Mouse (Mus musculus): Measurements from ENCODE around the gene Gm20532. TPM values are rescaled to one million over a fixed set of nuclear protein-coding genes. Genes with fewer than 3 reads are reported as not detected.
A peak's percentile ranks its signal among the peaks of the same experiment; 100 is the strongest.

Gm20532 gene
- polyA plus RNA-seq, 1 experiment from 2014 or later, result not detected

DNA sequence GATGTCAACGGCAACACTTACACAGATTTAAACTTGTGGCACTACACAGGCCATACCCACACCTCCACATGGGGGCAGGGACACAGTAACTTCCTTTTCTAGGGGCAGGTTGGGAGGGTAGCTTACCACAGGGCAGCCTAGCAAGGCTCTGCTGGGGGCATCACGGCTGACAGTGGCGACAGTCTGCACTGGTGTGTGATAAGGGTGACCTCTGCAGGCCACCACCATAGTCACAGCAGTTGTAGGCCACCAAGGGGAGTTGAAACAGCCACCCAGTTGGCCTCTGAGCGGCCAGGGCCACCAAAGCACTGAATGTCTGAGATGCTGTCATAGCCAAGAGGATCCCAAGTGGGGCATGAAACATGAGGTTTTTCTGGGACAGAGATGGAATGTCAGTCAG is 20.2 kb upstream of the Gm20532 start:
- H3K27ac ChIP-seq (ENCODE audit: low read length), result no peak overlapping the region
- H3K9me3 ChIP-seq (replicated peaks; ENCODE audit: control insufficient read depth, low read length), result no peaks in the 10 kb centered on the region
- 21% methylated on average over 4 of the region's 4 CpGs for WGBS
- no peaks in the 10 kb centered on the region for H3K36me3 ChIP-seq (ENCODE audit: control insufficient read depth, insufficient read depth, low read length)
- no peaks in the 10 kb centered on the region; the same call in 1 of the 2 replicates for H3K4me1 ChIP-seq (ENCODE audit: control insufficient read depth, insufficient read depth, low read length)
- ATAC-seq (ENCODE audit: insufficient read depth, low FRiP score), result no peak
- no peak overlapping the region for H3K4me2 ChIP-seq (ENCODE audit: low read depth, low read length)
- no peak overlapping the region for H3K4me3 ChIP-seq (replicated peaks; ENCODE audit: low read length)
- H3K9ac ChIP-seq (ENCODE audit: low read length), result no peak overlapping the region
- no peaks in the 10 kb centered on the region for H3K27me3 ChIP-seq (ENCODE audit: control insufficient read depth, insufficient read depth, low read length)

DNA sequence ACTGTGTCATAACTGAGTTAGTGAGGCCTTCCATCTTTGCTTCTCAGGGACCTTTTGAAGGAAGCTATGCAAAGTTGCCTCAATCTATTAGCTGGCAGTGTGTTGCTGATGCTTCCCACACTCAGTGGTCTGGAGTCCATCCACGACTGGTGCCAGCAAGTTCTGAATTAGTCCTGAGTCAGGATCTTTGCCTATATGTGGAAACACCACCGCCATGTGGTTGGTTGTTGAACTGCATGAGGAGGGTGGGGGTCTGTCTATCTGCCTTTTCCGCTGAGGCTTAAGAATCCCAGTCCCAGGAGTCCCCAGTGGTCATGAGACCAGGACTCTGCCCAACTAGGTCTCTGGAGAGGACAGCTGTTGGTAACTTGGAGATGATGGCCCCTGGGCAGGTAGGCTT is 16.4 kb upstream of the Gm20532 start:
- Histone ChIP-seq H3K27ac (ENCODE audit: low read length) (0 out of 2 replicates have a peak overlapping the region, but pooled peaks have one; percentile 17), H3K4me2 (ENCODE audit: low read depth, low read length) (no peak overlapping the region), H3K4me1 (ENCODE audit: control insufficient read depth, insufficient read depth, low read length) (peaks cover 26% of the 10 kb centered on the region), H3K9me3 (replicated peaks; ENCODE audit: control insufficient read depth, low read length) (no peaks in the 10 kb centered on the region), H3K36me3 (ENCODE audit: control insufficient read depth, insufficient read depth, low read length) (no peaks in the 10 kb centered on the region), H3K9ac (ENCODE audit: low read length) (no peak overlapping the region), H3K4me3 (replicated peaks; ENCODE audit: low read length) (no peak overlapping the region), H3K27me3 (ENCODE audit: control insufficient read depth, insufficient read depth, low read length) (no peaks in the 10 kb centered on the region)
- no peak for ATAC-seq (ENCODE audit: insufficient read depth, low FRiP score)
- 11% methylated on average over 3 of the region's 3 CpGs for WGBS

DNA sequence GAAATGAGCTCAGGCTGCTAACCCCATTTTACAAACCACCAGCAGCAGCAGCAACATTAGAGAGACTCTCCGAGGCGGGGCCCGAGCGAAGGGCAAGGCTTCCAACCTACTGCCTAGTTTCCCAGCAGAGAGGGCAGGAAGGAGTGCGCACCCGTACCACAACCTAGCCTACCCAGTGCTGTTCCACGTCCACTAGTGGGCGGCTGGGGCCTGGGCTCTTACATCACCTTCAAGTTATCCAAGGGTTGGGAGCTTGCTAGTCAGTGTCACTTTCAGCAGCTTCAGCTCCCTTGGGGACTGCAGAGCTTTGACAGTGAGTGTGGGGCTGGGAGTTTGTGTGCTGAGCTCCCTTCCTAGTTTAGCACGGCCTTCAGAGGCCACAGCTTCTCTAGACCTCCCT is 15.0 kb upstream of the Gm20532 start:
- whole genome bisulfite sequencing, result 65% methylated on average over 9 of the region's 9 CpGs
- Histone ChIP-seq H3K4me2 (ENCODE audit: low read depth, low read length) (0 out of 2 replicates have a peak overlapping the region, but pooled peaks have one; percentile 6), H3K36me3 (ENCODE audit: control insufficient read depth, insufficient read depth, low read length) (no peaks in the 10 kb centered on the region), H3K9me3 (replicated peaks; ENCODE audit: control insufficient read depth, low read length) (no peaks in the 10 kb centered on the region), H3K4me3 (replicated peaks; ENCODE audit: low read length) (no peak overlapping the region), H3K27me3 (ENCODE audit: control insufficient read depth, insufficient read depth, low read length) (no peaks in the 10 kb centered on the region), H3K4me1 (ENCODE audit: control insufficient read depth, insufficient read depth, low read length) (peaks cover 26% of the 10 kb centered on the region), H3K9ac (ENCODE audit: low read length) (no peak overlapping the region), H3K27ac (ENCODE audit: low read length) (peak overlapping the region; percentile 71)
- ATAC-seq (ENCODE audit: insufficient read depth, low FRiP score), result peak; percentile 12; the same call in 1 of the 2 replicates

- Histone ChIP-seq H3K9ac (ENCODE audit: low read length) (no peak overlapping the region), H3K4me1 (ENCODE audit: control insufficient read depth, insufficient read depth, low read length) (peaks cover 26% of the 10 kb centered on the region), H3K9me3 (replicated peaks; ENCODE audit: control insufficient read depth, low read length) (no peaks in the 10 kb centered on the region), H3K4me3 (replicated peaks; ENCODE audit: low read length) (no peak overlapping the region), H3K27ac (ENCODE audit: low read length) (peak overlapping the region; percentile 71), H3K4me2 (ENCODE audit: low read depth, low read length) (no peak overlapping the region), H3K36me3 (ENCODE audit: control insufficient read depth, insufficient read depth, low read length) (no peaks in the 10 kb centered on the region), H3K27me3 (ENCODE audit: control insufficient read depth, insufficient read depth, low read length) (no peaks in the 10 kb centered on the region)
- peak; percentile 61 for ATAC-seq (ENCODE audit: insufficient read depth, low FRiP score)
- WGBS, result 51% methylated on average over 5 of the region's 5 CpGs
Measured at GRCm38 (mm10) chr2:26571826-26572225, 14.6 kb upstream of the Gm20532 start.

- peak; percentile 14; the same call in 1 of the 2 replicates for ATAC-seq (ENCODE audit: insufficient read depth, low FRiP score)
- H3K4me1 ChIP-seq (ENCODE audit: control insufficient read depth, insufficient read depth, low read length), result peaks cover 26% of the 10 kb centered on the region
- H3K9ac ChIP-seq (ENCODE audit: low read length), result 0 out of 2 replicates have a peak overlapping the region, but pooled peaks have one; percentile 38
- peak overlapping the region; percentile 52 for H3K27ac ChIP-seq (ENCODE audit: low read length)
- no peaks in the 10 kb centered on the region for H3K36me3 ChIP-seq (ENCODE audit: control insufficient read depth, insufficient read depth, low read length)
- no peak overlapping the region for H3K4me3 ChIP-seq (replicated peaks; ENCODE audit: low read length)
- H3K4me2 ChIP-seq (ENCODE audit: low read depth, low read length), result no peak overlapping the region
- 46% methylated on average over 12 of the region's 12 CpGs for WGBS
- H3K27me3 ChIP-seq (ENCODE audit: control insufficient read depth, insufficient read depth, low read length), result no peaks in the 10 kb centered on the region
- H3K9me3 ChIP-seq (replicated peaks; ENCODE audit: control insufficient read depth, low read length), result no peaks in the 10 kb centered on the region
Measured at GRCm38 (mm10) chr2:26573396-26573795, 13.0 kb upstream of the Gm20532 start.

DNA sequence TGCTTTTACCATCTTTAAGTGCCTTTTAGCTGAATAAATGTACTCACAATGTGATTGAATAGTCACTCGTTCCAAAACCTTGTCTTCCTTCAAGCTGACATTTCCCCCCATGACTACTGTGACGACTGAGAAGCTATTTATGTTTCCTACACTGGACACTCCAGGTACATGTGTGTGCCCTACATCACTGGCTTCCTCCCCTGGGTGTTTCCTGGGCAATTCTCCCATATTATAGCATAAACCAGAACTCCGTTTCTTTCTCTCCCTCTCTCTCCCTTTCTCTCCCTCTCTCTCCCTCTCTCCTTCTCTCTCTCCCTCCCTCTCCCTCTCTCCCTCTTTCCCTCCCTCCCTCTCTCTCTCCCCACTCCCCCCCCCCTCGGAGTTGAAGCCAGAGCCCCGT is 12.6 kb upstream of the Gm20532 start:
- no peaks in the 10 kb centered on the region for H3K9me3 ChIP-seq (replicated peaks; ENCODE audit: control insufficient read depth, low read length)
- H3K36me3 ChIP-seq (ENCODE audit: control insufficient read depth, insufficient read depth, low read length), result no peaks in the 10 kb centered on the region
- 16% methylated on average over 5 of the region's 5 CpGs for WGBS
- no peak overlapping the region for H3K4me3 ChIP-seq (replicated peaks; ENCODE audit: low read length)
- no peak for ATAC-seq (ENCODE audit: insufficient read depth, low FRiP score)
- H3K27me3 ChIP-seq (ENCODE audit: control insufficient read depth, insufficient read depth, low read length), result no peaks in the 10 kb centered on the region
- H3K4me2 ChIP-seq (ENCODE audit: low read depth, low read length), result 0 out of 2 replicates have a peak overlapping the region, but pooled peaks have one; percentile 3
- 0 out of 2 replicates have a peak overlapping the region, but pooled peaks have one; percentile 38 for H3K9ac ChIP-seq (ENCODE audit: low read length)
- peak overlapping the region; percentile 52 for H3K27ac ChIP-seq (ENCODE audit: low read length)
- H3K4me1 ChIP-seq (ENCODE audit: control insufficient read depth, insufficient read depth, low read length), result peaks cover 26% of the 10 kb centered on the region

DNA sequence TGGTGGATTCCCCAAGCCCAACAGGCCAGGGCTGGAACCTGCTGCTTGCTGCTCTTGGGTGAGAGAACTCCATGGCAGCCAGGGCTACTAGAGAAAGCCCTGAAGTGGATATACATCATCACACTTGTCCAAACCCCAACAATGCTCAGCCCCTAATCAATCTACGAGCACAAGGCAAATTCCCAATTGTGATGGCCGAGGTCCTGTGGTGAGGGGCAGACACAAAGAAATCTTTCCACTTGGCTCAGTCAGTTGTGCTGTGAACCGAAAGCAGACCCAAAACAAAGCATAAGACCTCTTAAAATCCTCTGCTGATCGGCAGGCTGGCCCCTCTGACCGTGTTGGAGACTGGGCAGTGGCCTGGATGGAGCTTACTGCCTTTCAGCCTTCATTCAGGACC is 11.6 kb upstream of the Gm20532 start:
- peaks cover 26% of the 10 kb centered on the region for H3K4me1 ChIP-seq (ENCODE audit: control insufficient read depth, insufficient read depth, low read length)

DNA sequence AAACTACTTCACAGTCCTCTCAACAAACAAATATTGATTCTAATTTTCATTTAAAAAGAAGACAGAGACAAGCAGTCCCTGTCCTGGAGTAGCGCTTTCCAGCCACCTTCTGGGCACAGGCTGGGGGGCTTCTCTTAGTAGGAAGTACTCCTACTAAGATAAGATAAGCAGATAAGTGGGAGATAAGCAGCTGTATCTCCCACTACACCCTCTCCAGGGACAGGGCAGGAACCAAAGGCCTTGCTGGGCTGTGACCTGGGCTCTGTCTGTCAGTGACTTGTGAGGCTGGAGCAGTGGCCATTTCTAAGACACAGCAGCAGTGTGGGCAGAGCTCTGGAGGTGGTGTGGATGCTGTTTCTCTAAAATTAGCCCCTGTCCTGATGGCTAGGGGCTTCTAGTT is 11.1 kb upstream of the Gm20532 start:
- no peak overlapping the region for H3K4me2 ChIP-seq (ENCODE audit: low read depth, low read length)
- no peak overlapping the region for H3K4me3 ChIP-seq (replicated peaks; ENCODE audit: low read length)
- peak overlapping the region; percentile 7; the same call in 1 of the 2 replicates for H3K9ac ChIP-seq (ENCODE audit: low read length)
- H3K36me3 ChIP-seq (ENCODE audit: control insufficient read depth, insufficient read depth, low read length), result no peaks in the 10 kb centered on the region
- peaks cover 26% of the 10 kb centered on the region for H3K4me1 ChIP-seq (ENCODE audit: control insufficient read depth, insufficient read depth, low read length)
- no peaks in the 10 kb centered on the region for H3K27me3 ChIP-seq (ENCODE audit: control insufficient read depth, insufficient read depth, low read length)
- no peaks in the 10 kb centered on the region for H3K9me3 ChIP-seq (replicated peaks; ENCODE audit: control insufficient read depth, low read length)
- 88% methylated on average over 1 of the region's 1 CpGs for WGBS
- no peak overlapping the region for H3K27ac ChIP-seq (ENCODE audit: low read length)
- no peak for ATAC-seq (ENCODE audit: insufficient read depth, low FRiP score)

More for the DNA sequence above, 11.6 kb upstream of the Gm20532 start:
- ATAC-seq (ENCODE audit: insufficient read depth, low FRiP score), result no peak
- Histone ChIP-seq H3K9ac (ENCODE audit: low read length) (no peak overlapping the region), H3K4me3 (replicated peaks; ENCODE audit: low read length) (no peak overlapping the region), H3K9me3 (replicated peaks; ENCODE audit: control insufficient read depth, low read length) (no peaks in the 10 kb centered on the region), H3K27ac (ENCODE audit: low read length) (no peak overlapping the region), H3K4me2 (ENCODE audit: low read depth, low read length) (no peak overlapping the region), H3K36me3 (ENCODE audit: control insufficient read depth, insufficient read depth, low read length) (no peaks in the 10 kb centered on the region), H3K27me3 (ENCODE audit: control insufficient read depth, insufficient read depth, low read length) (no peaks in the 10 kb centered on the region)
- WGBS, result 64% methylated on average over 5 of the region's 5 CpGs

GRCm38 (mm10) chr2:26575865-26576264 is 10.6 kb upstream of the Gm20532 start:
- Histone ChIP-seq H3K9ac (ENCODE audit: low read length) (peak overlapping the region; percentile 7; the same call in 1 of the 2 replicates), H3K4me2 (ENCODE audit: low read depth, low read length) (no peak overlapping the region), H3K4me1 (ENCODE audit: control insufficient read depth, insufficient read depth, low read length) (peaks cover 26% of the 10 kb centered on the region), H3K4me3 (replicated peaks; ENCODE audit: low read length) (no peak overlapping the region), H3K27me3 (ENCODE audit: control insufficient read depth, insufficient read depth, low read length) (no peaks in the 10 kb centered on the region), H3K36me3 (ENCODE audit: control insufficient read depth, insufficient read depth, low read length) (no peaks in the 10 kb centered on the region), H3K9me3 (replicated peaks; ENCODE audit: control insufficient read depth, low read length) (no peaks in the 10 kb centered on the region), H3K27ac (ENCODE audit: low read length) (no peak overlapping the region)
- ATAC-seq (ENCODE audit: insufficient read depth, low FRiP score), result 0 out of 2 replicates have a peak, but pooled peaks have one; percentile 11
- WGBS, result 64% methylated on average over 4 of the region's 4 CpGs

Measured in stomach, embryonic 16.5 days (tissue).